Mouse (Mus musculus) limb, embryonic 11.5 days (tissue): ENCODE results near the gene Guk1. TPM values are rescaled to one million over a fixed set of nuclear protein-coding genes. Genes with fewer than 3 reads are reported as not detected.

Experiments
- ATAC-seq: fragments of 200-750 bp; cut with Nextera tagmentation; 2 replicates; pipeline ENCODE4 v1.8.0; 2017; ENCODE audit warnings: low read depth; ENCODE audit not compliant: insufficient number of reproducible peaks, low FRiP score, low TSS enrichment
- DNase-seq: peaks from one replicate; pipeline ENCODE4 v3.0.0-alpha.2; 2015; ENCODE audit warnings: low spot score
- H3K27ac ChIP-seq: fragments of 300-500 bp; sonication (generic); replicated peaks from 2 replicates; pipeline ENCODE4 v1.5.1; 2014; ENCODE audit warnings: low read depth, mild to moderate bottlenecking, low read length
- H3K27me3 ChIP-seq: fragments of 300-500 bp; sonication (generic); 2 replicates; pipeline ENCODE4 v1.6.1; 2014; ENCODE audit warnings: mild to moderate bottlenecking, low read length, mixed read lengths; ENCODE audit not compliant: control insufficient read depth, insufficient read depth
- H3K36me3 ChIP-seq: fragments of 300-500 bp; sonication (generic); 2 replicates; pipeline ENCODE4 v1.6.1; 2014; ENCODE audit warnings: mild to moderate bottlenecking, low read length, moderate library complexity, mixed read lengths; ENCODE audit not compliant: control insufficient read depth, insufficient read depth
- H3K4me1 ChIP-seq: fragments of 300-500 bp; sonication (generic); 2 replicates; pipeline ENCODE4 v1.6.1; 2014; ENCODE audit warnings: low read length, mixed read lengths; ENCODE audit not compliant: control insufficient read depth, insufficient read depth
- H3K4me2 ChIP-seq: fragments of 300-500 bp; sonication (generic); 2 replicates; pipeline ENCODE4 v1.6.1; 2014; ENCODE audit warnings: low read depth, mild to moderate bottlenecking, moderate library complexity; ENCODE audit not compliant: severe bottlenecking
- H3K4me3 ChIP-seq: fragments of 300-500 bp; sonication (generic); 2 replicates; pipeline ENCODE4 v1.5.1; 2014; ENCODE audit warnings: low read depth, low read length
- H3K9ac ChIP-seq: fragments of 300-500 bp; sonication (generic); 2 replicates; pipeline ENCODE4 v1.6.1; 2014; ENCODE audit warnings: mild to moderate bottlenecking, low read length
- H3K9me3 ChIP-seq: fragments of 300-500 bp; sonication (generic); 2 replicates; pipeline ENCODE4 v1.6.1; 2016; ENCODE audit warnings: low read length; ENCODE audit not compliant: control insufficient read depth
- WGBS: fragments of 180-500 bp; shearing (Covaris S2); extraction: QIAGEN DNeasy Blood & Tissue Kit; methylation state at CpG from one replicate; pipeline ENCODE4 v1.1.7; 2014; 5-methylcytosine and 5-hydroxymethylcytosine counted together
- polyA plus RNA-seq: library from polyadenylated mRNA; unstranded; fragments of >200 nt; fragmentation: Nextera tagmentation; extraction: Ambion mirVana; gene quantifications from 2 replicates; pipeline ENCODE4 v1.2.1, GENCODE M21; 2014

The Guk1 gene
- polyA plus RNA-seq, 1 experiment from 2014 or later: 149 TPM

DNA sequence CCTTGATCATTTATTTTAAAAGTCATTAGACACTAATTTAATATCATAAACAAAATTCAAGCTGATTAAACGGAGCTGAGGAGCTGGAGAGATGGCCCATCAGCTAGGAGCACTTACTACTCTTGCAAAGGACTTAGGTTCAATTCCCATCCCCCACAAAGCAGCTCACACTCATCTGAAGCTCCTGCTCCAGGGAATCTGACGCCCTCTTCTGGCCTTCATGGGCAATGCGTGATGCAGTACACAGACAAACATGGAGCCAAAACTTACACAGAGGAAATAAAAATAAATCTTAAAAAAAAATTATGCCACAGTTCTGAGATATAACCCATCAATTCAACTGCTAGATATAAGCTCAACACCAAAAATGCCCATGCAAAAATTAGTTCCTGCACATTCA, 40.3 kb downstream of the Guk1 start:
- Histone ChIP-seq H3K9ac (no peak overlapping the region), H3K4me2 (no peak overlapping the region), H3K4me1 (no peaks in the 10 kb centered on the region), H3K27ac (no peak overlapping the region), H3K9me3 (no peaks in the 10 kb centered on the region), H3K4me3 (no peak overlapping the region), H3K36me3 (no peaks in the 10 kb centered on the region), H3K27me3 (no peaks in the 10 kb centered on the region)
- 31% methylated on average over 3 of the region's 3 CpGs for WGBS
- ATAC-seq (no peak), DNase-seq (no peak)

DNA sequence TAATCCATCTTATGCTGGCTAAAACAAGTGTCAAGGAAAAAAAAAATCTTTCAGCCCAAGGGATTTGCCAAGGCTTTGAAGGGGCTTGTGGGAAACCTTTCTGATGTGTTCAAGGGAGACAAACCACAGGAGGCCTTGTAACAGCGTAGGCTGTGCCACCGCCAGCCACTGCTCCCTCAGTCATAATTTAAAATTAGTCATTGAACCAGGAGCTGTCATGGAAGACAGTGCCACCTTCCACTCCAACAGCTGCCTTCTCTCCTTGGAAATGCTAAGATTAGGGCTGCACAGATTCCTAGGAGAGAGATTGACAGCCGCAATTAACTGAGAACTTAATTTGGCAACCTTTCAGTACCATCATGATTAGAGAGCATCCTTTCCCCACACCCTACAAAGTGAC, 42.7 kb downstream of the Guk1 start:
- ATAC-seq (no peak), DNase-seq (no peak)
- 79% methylated on average over 3 of the region's 3 CpGs for WGBS

DNA sequence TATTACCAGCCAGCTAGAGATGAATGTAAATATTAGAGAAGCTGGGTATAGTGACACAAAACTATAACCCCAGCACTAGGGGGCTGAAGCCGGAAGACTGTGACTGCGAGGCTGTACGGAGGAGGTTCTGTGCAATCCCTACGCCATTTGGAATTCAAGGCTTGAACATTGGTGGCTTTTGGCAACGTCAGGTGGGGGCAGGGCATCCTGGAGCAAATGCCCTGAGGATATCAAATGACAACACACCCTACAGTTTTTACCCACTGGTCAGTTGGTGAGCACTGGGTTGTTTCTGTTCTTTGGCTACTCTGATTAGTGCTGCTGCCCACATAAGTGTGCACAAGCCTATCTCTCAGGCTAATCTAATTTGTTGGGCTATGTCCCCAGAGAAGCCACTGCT, 49.0 kb downstream of the Guk1 start:
- no peaks in the 10 kb centered on the region for H3K36me3 ChIP-seq
- no peak overlapping the region for H3K4me3 ChIP-seq
- no peak overlapping the region for H3K9ac ChIP-seq
- WGBS: 79% methylated on average over 5 of the region's 5 CpGs
- no peaks in the 10 kb centered on the region for H3K4me1 ChIP-seq
- H3K27ac ChIP-seq: no peak overlapping the region
- H3K27me3 ChIP-seq: no peaks in the 10 kb centered on the region
- H3K9me3 ChIP-seq: no peaks in the 10 kb centered on the region
- no peak for DNase-seq
- H3K4me2 ChIP-seq: no peak overlapping the region
- no peak for ATAC-seq

More for the DNA sequence above, 42.7 kb downstream of the Guk1 start:
- Histone ChIP-seq H3K4me2 (no peak overlapping the region), H3K4me1 (no peaks in the 10 kb centered on the region), H3K4me3 (no peak overlapping the region), H3K9ac (no peak overlapping the region), H3K27ac (no peak overlapping the region), H3K27me3 (no peaks in the 10 kb centered on the region), H3K9me3 (no peaks in the 10 kb centered on the region), H3K36me3 (no peaks in the 10 kb centered on the region)

DNA sequence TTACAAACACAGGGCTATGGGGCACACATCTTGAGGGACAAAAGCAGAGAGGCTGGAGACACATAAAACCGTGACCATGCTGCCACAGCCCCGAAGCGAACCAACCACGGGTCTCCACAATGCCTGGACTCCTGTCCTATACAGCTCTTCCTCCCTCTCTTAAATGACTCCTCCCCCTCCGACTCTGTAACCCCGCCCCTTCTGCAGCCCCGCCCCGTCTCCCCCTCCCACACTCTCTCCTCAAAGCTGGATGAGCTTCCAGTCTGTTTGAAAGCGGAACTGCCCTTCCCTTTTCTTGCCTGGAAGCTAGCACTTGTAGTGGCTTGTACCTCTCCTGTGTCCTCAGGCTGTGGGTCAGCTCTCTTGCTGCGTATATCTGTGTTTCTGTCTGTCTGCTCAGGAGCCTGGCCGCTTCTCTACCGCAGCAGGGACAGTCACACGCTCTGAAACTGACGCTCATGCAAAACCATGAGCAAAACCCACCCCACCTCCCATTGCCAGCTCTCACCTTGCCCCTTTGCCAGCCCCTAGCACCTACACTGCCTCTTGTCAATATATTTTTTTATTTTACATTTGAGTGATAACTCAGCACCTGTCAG, 50.1 kb downstream of the Guk1 start:
- Histone ChIP-seq H3K27me3 (peaks cover 8% of the 10 kb centered on the region), H3K9me3 (no peaks in the 10 kb centered on the region), H3K9ac (no peak overlapping the region), H3K4me2 (0 out of 2 replicates have a peak overlapping the region, but pooled peaks have one; percentile 17), H3K36me3 (no peaks in the 10 kb centered on the region), H3K4me3 (no peak overlapping the region), H3K27ac (no peak overlapping the region), H3K4me1 (no peaks in the 10 kb centered on the region)
- DNase-seq (no peak), ATAC-seq (no peak)
- WGBS: 9% methylated on average over 13 of the region's 14 CpGs

DNA sequence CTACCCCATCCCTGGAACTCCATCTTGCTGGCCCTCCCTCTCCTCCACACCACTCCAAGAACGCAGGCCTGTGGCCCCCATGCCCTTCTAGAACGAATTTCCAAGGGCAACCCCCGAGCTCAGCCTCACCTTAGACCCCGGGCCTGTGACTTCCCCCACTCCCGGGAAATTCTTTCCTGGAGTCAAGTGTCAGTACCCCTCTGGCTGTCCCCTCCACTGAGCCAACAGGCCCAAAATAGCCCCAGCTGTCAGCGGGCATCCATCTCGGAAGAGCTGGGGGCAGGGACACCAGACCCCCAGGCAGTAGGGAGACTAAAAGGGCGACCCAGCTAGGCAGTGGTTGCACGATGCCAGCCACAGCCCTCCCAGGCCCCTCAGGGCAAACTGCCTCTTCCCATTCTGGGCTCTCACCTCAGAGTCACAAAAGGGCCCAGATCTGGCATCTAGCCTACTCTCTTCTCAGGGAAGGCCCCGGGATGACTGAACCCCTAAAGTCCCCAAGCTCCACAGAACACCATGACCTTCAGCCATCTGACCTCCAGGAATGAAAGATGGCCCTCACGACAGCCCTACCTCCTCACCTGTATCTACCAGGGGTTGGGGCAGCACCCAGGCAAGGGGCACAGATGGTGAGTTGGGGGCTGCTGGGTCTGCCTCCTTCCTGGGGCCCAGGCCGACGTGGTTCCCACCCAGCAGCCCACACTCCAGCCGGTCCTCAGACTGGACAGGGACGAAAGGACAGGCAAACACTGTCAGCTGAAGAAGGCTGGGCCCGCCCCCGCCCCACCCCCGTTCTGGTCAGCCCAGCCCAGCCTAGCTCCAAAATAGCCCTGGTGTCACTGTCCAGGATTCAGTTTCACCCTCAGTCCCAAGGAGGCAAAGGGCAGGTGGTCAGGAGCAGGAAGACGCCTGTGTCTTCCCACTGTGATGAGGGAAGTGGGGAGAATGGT, 53.2 kb downstream of the Guk1 start:
- Histone ChIP-seq H3K4me2 (no peak overlapping the region), H3K27ac (no peak overlapping the region), H3K36me3 (no peaks in the 10 kb centered on the region), H3K4me3 (no peak overlapping the region), H3K27me3 (peaks cover 39% of the 10 kb centered on the region), H3K9me3 (no peaks in the 10 kb centered on the region), H3K9ac (no peak overlapping the region), H3K4me1 (0 out of 2 replicates have a peak, but pooled peaks cover 3% of the 10 kb centered on the region)
- ATAC-seq (no peak), DNase-seq (no peak)
- 65% methylated on average over 19 of the region's 19 CpGs for WGBS

DNA sequence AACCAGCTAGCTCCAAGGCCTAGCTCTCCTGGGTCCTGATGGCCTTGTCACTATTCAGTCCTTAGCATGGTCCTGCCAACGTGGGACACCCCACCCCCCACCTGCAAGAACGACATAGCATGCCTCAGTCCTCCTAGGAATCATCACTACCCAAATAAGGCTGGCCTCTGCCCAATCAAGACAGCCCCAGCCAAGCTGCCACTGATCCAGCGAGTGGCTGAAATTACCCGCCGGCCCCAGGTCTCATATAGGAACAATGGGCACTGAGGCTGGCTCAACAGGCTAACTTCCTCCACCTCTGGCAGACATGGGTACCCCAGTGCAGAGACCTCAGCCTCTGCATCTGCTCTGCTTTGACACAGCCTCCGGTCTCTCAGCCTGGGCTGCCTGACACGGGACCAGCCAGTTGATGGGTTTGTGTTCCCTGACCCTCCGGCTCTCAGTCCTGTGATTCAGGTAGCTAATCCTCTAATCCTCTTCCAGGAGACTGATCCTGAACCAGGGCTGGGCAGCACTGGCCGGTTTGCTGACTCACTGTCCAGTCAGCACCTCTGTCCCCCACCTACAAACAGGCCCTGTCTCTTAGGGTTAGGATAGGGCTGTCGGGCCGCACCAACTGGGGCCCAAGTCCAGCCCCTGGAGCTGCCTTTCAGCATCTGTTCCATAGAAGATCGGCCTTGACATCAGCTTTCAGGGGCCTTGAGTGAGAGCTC, 54.9 kb downstream of the Guk1 start:
- H3K9me3 ChIP-seq: no peaks in the 10 kb centered on the region
- H3K27me3 ChIP-seq: peaks cover 49% of the 10 kb centered on the region
- DNase-seq: no peak
- H3K9ac ChIP-seq: no peak overlapping the region
- H3K4me2 ChIP-seq: no peak overlapping the region
- 74% methylated on average over 12 of the region's 12 CpGs for WGBS
- ATAC-seq: no peak
- no peaks in the 10 kb centered on the region for H3K36me3 ChIP-seq
- 0 out of 2 replicates have a peak, but pooled peaks cover 3% of the 10 kb centered on the region for H3K4me1 ChIP-seq
- no peak overlapping the region for H3K4me3 ChIP-seq
- H3K27ac ChIP-seq: no peak overlapping the region

DNA sequence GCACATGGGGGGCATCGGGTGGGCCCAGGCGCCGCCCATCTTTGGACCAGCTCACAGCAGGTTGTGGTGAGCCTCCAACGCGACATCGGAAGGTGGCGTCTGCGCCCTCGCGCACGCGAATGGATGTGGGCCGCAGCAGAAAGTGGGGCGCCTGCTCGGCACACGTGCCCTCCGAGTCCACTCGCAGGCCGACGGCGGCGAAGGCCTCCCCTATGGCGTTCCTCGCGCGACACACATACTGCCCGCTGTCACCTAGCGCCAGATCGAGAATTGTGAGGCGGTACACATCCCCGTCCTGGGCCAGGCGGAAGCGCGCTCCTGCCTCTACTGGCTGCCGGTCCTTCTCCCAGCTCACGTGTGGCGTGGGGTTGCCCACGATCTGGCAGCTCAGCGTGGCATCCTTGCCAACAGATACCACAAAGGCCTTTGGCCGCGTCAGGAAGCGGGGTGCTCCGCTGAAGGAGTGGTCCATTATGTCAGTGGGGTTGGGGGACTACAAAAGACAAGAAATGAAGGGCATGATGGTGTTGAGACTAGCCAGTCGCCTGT, 56.0 kb downstream of the Guk1 start, which contains the start of gene Obscn:
Gene Obscn (minus strand): TSS at position 499 of the 549 bp plus-strand sequence.
- ATAC-seq: no peak
- Histone ChIP-seq H3K9me3 (no peaks in the 10 kb centered on the region), H3K4me2 (peak within 1 kb of the TSS; percentile 15; the same call in 1 of the 2 replicates), H3K27me3 (peaks cover 49% of the 10 kb centered on the region), H3K4me1 (0 out of 2 replicates have a peak, but pooled peaks cover 3% of the 10 kb centered on the region), H3K36me3 (no peaks in the 10 kb centered on the region), H3K4me3 (peak within 1 kb of the TSS; percentile 17), H3K9ac (no peak within 1 kb of the TSS), H3K27ac (no peak within 1 kb of the TSS)
- 21% methylated on average over 44 of the region's 44 CpGs for WGBS
- no peak for DNase-seq
